Mouse (Mus musculus): Measurements from ENCODE around the gene Srpk1.

Gene Srpk1

DNA sequence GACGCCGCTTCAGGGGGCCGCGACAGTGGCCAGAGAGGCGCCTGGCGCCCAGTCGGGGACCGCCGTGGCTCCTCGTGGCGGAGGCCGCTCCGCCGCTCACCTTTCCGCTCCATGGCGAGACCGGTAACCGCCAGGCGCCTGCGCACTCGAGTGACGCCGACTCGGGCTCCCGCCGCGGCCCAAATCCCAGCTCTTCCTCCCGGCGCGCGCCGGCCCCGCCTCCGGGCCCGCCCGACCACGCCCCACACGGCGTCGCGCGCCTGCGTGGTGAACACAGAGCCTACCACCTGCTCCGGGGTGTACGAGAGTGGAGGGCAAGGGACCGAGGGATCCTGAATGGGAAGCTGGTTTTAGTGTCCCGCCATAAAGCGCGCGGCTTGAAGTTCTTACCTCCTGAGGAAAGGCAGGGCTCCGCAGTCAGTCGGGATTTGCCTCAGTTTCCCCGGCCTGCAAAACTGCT is at the start of gene Srpk1:
Gene Srpk1, minus strand, starts transcription at position 410 of the 460 bp plus-strand sequence.
- DNase-seq, result peak; percentile 86 to 89

GRCm38 (mm10) chr17:28659564-28659963 is 37.1 kb upstream of the Srpk1 start:
- DNase-seq, result no peak

DNA sequence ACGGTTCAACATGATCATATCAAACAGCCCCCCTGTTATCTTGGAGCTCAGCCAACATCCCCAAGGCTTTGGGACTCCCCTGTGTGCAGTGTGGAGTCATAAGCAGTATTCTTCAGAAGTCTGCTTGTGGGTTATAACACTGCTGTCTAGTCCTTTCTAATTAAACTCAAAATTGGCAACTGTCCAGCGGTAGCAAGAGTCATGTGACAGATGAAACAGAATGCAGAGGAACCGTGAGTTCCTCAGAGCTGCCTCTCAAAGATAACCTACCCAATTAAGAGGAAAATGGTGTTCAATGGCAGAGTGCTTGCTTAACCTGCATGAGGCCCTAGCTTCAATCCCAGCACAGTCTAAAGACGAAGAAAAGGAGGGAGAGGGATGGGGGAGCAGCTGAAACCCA is 35.4 kb upstream of the Srpk1 start:
- DNase-seq, result no peak

- no peak for DNase-seq
These were observed 27.8 kb upstream of the Srpk1 start for GRCm38 (mm10) chr17:28650268-28650667.

DNA sequence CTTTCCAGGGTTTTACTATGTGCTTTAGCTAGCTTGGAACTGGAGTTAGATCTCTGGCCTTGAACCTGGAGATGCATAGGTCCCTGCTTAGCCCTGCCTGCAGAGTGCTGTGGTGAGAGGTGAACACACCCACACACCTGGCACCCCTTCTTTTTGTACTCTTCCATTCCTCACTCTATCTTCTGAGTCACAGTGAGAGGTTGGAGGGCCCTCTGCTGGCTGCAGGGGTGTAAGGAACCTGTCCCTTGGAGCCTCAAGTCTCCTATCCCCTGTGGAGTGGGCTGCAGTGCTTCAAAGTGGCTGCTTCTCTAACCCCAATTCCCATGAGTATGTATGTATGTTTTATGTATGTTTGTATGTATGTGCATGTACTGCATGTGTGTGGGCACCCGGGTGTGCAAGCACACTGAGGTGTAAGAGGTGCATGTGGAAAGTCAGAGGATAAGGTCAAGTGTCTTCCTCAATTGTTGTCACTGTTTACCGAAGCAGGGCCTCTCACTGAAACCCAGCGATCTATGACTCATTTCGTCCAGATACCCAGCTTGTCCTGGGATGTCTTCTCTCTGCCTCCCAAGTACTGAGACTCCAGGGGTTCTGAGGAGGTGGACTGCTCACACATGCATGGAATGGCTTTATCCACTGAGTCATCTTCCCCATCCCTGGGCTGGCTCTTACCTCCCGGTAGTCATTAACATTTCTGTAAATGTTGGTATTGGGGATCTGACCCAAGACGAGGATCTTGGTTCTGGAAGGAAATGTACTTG is 26.3 kb upstream of the Srpk1 start:
- DNase-seq, result peak in 1 of 2 experiments; percentile 42

GRCm38 (mm10) chr17:28646221-28646620 is 23.7 kb upstream of the Srpk1 start:
- no peak for DNase-seq

DNA sequence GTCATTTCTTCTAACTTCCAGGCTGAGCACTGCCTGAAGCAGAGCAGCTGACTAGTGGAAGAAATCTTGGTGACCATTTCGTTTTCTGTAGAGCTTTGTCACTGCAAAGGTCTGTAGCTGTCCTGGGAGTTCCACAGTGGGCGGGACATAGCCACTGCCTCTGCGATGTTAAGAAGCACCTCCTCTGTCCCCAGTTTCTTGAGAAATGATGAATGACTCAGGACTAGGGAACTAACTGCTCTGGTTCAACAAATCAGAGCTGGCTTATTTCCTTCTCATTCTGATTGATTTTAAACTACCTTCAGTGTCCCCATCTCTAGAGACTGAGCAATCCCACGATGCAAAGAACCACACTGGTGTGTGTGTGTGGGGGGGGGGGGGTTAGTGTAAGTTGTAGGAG is 21.6 kb upstream of the Srpk1 start:
- no peak for DNase-seq

GRCm38 (mm10) chr17:28643697-28644096 is 21.2 kb upstream of the Srpk1 start:
- no peak for DNase-seq

DNA sequence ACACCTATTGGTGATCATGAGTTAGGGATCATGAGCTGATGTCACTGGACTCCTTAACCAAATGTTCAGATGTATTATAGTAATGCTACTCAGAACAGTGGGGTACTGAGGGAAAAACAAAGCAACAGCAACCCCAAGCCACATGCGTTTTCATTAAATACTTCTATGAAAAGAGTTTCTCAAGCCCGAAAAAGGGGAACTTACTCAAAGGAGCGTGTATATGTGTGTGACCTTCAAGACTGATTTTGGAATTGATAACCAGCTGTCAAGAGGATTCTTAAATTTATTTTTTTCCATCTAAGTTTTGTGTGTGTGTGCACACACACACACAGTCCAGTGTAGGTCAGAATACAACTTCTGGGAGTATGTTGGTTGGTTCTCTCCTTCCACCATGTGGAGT is 17.6 kb upstream of the Srpk1 start:
- no peak for DNase-seq

- no peak for DNase-seq
These were observed 15.5 kb upstream of the Srpk1 start for GRCm38 (mm10) chr17:28637711-28638690.

DNA sequence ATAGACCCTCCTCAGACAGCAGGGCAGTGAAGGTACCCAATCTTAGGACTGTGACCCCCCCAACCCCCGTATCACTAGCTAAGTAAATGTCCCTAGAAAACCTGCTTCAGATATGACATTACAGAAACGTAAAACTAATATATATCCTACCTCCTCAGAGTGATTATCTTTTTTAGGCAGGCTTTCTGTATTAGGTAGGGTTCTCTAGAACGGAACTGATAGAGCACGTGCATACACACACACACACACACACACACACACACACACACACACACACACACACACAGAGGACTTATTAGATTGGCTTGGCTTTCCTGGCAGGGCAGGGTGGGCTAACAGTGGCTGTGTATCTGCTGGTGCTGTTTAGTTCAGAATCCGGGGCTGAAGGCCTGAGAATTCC is 13.3 kb upstream of the Srpk1 start:
- no peak for DNase-seq

DNA sequence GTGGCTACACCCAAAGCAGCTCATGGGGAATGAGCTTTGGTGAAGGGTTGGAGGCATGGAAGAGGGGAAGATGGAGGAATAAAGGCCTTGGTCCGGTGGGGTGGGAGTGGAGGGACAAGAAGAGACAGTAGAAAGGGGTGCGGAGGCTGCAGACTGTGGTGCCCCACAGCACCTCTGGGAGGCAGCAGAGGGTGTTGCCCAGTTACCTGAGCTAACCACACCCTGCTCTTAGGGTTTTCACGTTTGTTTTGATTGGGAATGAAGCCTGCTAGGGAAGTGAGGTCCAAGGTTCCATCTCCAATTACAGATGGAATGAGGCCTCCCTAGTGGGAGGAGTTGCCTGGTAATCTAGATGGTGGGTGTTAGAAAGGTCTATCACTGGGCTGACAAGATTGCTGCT is 6.6 kb upstream of the Srpk1 start:
- DNase-seq, result no peak

DNA sequence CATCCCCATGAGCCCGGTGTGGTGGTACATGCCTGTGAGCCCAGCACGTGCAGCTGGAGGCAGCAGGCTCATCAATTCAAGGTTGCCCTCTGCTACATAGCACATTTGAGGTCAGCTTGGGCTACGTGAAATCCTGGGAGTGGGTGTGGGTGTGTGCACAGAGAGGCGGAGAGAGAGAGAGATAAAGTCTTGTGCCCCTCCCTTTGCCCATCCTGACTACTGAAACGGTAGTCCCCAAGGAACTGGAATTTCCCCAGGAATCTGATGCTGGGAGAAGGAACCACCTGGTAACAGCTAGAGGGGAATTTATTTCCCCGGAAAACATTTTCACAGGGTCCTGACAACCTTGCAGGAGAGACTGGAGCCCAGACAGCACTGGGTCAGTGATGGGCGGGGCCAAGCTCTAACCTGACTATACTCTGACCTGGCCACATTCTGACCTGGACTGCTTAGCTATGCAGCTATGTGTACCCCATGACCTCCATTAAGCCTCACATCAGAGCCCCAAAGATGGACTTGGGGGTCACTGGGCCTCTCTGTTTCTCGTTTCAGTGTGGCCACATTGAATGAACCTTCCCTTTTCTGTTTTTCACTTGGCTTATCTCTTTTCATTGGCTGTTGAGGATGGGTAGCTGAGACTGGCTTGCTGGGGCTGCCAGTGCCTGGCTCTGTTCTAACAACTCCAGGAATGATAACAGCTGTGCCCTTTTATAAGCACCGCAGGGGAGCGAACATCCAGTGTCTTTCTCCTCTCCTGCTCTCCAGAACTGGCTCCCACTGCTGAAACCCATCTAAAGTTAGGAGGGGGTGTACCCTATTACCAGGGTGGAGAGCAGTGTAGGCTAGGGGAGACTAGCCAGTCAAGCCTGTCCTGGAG is 6.0 kb upstream of the Srpk1 start:
- no peak for DNase-seq

- no peak for DNase-seq
These were observed 4.4 kb upstream of the Srpk1 start for GRCm38 (mm10) chr17:28626937-28627336.

- DNase-seq, result no peak
These were observed 2.8 kb upstream of the Srpk1 start for GRCm38 (mm10) chr17:28625327-28625726.

DNA sequence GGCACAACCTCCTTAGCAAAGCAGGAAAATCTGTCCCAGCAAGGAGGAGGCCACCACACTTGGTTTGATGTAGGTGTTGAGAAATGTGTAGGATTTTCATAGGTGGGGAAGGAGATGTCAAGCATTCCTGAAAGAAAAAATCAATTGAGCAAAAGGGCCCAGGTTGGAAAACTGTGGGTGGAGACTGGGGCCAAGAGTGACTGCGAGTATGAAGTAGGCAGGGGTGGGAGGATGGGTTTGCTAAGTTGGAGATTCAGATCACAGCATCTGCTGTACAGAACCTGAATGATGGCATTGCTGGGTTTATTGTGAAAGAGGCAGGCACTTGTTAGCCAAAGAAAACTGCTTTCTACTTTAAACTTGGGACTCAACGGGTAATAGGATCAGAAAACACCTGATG is 2.3 kb upstream of the Srpk1 start:
- no peak for DNase-seq

DNA sequence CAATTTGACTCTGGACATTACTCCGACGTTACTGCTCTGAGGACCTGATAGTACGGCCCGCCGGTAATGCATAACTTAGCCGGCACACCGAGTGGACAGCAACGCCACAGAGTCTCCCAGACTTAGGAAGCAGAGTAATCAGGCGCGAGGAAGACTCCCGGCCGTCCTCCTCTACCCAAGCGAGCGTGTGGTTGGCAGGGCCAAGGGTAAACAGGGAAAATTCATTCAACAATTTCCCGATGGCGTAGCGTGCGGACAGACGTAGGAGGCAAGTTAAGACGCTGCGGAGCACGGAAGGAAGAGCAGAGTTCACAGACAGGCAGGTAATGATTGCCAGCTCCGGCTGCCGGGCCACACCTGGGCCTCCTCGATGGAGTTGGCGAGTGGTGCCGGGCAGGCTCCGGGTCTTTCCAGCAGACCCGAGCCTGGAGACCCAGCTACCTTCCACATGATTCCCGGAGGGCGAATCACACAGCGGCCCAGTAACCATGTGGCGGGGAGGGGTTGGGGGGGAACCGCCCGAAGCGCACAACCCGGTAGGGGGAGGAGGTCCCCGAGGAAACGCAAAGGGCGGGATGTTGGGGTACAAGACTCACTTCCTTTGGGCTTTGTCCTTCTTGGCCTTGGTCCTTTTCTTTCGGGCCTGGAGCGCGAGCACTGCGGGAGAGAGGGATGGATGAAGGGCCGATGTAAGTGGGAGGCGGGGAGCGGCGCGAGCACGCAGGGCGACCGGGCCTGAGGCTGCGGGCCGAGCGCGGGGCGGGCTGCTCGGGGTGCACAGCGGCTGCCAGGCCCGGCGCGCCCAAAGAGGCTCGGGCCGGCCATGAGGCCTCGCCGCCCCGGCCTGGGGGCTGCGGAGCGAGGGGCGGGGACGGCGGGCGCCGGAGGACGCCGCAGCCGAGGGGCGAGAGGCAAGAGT is 869 bp downstream of the Srpk1 start:
- DNase-seq, result peak in 1 of 2 experiments; percentile 31

DNA sequence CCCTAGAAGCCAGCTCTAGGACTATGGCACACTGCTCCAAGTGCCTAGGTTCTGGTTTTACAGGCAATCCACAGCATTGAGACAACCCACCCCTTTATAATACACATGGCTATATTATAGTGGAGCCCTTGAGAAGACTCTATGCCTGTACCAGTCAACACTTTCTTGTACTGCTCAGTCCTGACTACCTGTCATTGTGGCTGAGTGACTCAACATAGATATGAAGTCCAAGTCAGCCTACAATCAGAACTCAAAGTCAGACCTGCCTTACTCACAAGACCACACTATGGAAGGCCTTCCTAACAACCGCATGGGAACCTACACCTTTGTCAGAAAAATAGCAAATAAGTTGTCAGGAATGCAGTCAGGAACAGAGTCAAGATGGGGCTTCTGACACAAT is 3.7 kb downstream of the Srpk1 start:
- no peak for DNase-seq

GRCm38 (mm10) chr17:28618124-28618523 is 4.4 kb downstream of the Srpk1 start:
- DNase-seq, result no peak

DNA sequence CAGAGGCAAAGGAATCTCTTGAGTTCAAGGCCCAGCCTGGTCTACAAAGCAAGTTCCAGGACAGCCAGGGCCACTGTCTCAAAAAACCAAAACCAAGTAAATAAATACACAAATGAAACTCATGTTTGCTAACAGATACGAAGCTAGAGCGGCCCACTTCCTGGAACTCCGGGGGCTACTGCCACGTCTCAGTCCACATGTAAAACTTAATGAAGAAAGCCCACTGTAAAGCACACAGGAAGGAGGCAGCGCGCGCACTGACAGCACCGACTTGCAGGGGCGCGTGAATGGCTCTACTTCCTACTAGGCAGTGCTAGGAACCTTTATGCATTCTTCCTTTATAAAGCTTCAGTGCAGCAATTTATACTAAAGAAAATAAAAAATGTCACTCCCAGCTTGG is 4.9 kb downstream of the Srpk1 start:
- DNase-seq, result no peak

DNA sequence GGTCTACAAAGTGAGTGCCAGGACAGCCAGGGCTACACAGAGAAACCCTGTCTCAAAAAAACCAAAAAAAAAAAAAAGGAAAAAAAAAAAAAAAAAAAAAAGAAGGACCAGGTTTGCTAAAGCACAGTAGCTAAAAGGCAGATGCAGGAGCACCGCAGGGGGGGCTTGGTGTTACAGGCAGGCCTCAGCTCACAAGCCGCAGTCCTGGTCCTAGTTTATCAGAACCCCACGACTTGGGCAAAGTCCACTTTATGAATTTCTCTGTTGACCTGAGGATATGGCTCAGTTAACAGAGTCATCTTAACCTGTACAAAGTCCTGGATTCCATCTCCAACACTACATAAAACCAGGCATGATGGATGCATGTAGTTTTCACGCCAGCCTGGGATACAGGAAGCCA is 7.2 kb downstream of the Srpk1 start:
- DNase-seq, result no peak

DNA sequence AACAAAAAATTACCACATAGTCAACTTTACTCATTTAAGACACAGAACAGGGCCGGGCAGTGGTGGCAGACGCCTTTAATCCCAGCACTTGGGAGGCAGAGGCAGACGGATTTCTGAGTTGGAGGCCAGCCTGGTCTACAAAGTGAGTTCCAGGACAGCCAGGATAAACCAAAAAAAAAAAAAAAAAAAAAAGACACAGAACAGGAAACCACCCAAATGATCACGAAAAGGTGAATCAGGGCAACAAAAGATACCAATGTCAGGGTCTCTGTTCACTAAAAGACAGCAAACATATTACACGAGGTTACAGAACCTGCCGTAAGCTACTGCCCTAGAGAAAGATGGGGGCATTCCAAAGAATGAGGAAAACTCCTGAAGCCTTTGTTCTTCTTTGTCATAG is 9.4 kb downstream of the Srpk1 start:
- no peak for DNase-seq
